Mouse (Mus musculus): ENCODE results near the gene Slc30a2. TPM values are rescaled to one million over a fixed set of nuclear protein-coding genes. Genes with fewer than 3 reads are reported as not detected.
A peak's percentile ranks its signal among the peaks of the same experiment; 100 is the strongest.

Slc30a2 gene
- polyA plus RNA-seq, 1 experiment, result 2.0 TPM

- no peak for TF ChIP-seq POLR2A (IDR thresholded peaks at IDR 0.05; ENCODE audit: control insufficient read depth, extremely low read depth, insufficient read depth, low read length, poor library complexity)
- no peak for TF ChIP-seq CTCF (IDR thresholded peaks at IDR 0.05; ENCODE audit: borderline replicate concordance, control insufficient read depth, extremely low read depth, insufficient read depth, low read length, poor library complexity)
- Histone ChIP-seq H3K27ac (ENCODE audit: control insufficient read depth, insufficient read depth, low read length) (no peak overlapping the region), H3K36me3 (ENCODE audit: control insufficient read depth, insufficient read depth, low read length) (no peaks in the 10 kb centered on the region), H3K27me3 (ENCODE audit: control insufficient read depth, insufficient read depth, low read length) (no peaks in the 10 kb centered on the region), H3K4me3 (ENCODE audit: control insufficient read depth, insufficient read depth, low read length) (no peak overlapping the region), H3K4me1 (replicated peaks; ENCODE audit: control insufficient read depth, insufficient read depth, low read length) (peaks cover 37% of the 10 kb centered on the region)
- WGBS, result 67% methylated on average over 5 of the region's 5 CpGs
- DNase-seq, result no peak
Observed at GRCm38 (mm10) chr4:134400206-134400605, 57.2 kb downstream of the Slc30a2 start.

GRCm38 (mm10) chr4:134401181-134401661 is 58.2 kb downstream of the Slc30a2 start:
- 6% methylated on average over 19 of the region's 19 CpGs for WGBS
- H3K36me3 ChIP-seq (ENCODE audit: control insufficient read depth, insufficient read depth, low read length), result no peaks in the 10 kb centered on the region
- H3K4me3 ChIP-seq (ENCODE audit: control insufficient read depth, insufficient read depth, low read length), result peak overlapping the region; percentile 29
- no peaks in the 10 kb centered on the region for H3K27me3 ChIP-seq (ENCODE audit: control insufficient read depth, insufficient read depth, low read length)
- H3K4me1 ChIP-seq (replicated peaks; ENCODE audit: control insufficient read depth, insufficient read depth, low read length), result peaks cover 34% of the 10 kb centered on the region
- H3K27ac ChIP-seq (ENCODE audit: control insufficient read depth, insufficient read depth, low read length), result 0 out of 2 replicates have a peak overlapping the region, but pooled peaks have one; percentile 39
- DNase-seq, result peak; percentile 75
- TF ChIP-seq POLR2A (IDR thresholded peaks at IDR 0.05; ENCODE audit: control insufficient read depth, extremely low read depth, insufficient read depth, low read length, poor library complexity), result 0 out of 2 replicates have a peak, but pooled peaks have one; percentile 37
- TF ChIP-seq CTCF (IDR thresholded peaks at IDR 0.05; ENCODE audit: borderline replicate concordance, control insufficient read depth, extremely low read depth, insufficient read depth, low read length, poor library complexity), result no peak

GRCm38 (mm10) chr4:134401856-134402570 is 59.0 kb downstream of the Slc30a2 start:
- H3K27me3 ChIP-seq (ENCODE audit: control insufficient read depth, insufficient read depth, low read length), result no peaks in the 10 kb centered on the region
- H3K36me3 ChIP-seq (ENCODE audit: control insufficient read depth, insufficient read depth, low read length), result no peaks in the 10 kb centered on the region
- peak; percentile 28 for DNase-seq
- H3K4me1 ChIP-seq (replicated peaks; ENCODE audit: control insufficient read depth, insufficient read depth, low read length), result peaks cover 30% of the 10 kb centered on the region
- TF ChIP-seq CTCF (IDR thresholded peaks at IDR 0.05; ENCODE audit: borderline replicate concordance, control insufficient read depth, extremely low read depth, insufficient read depth, low read length, poor library complexity), result no peak
- TF ChIP-seq POLR2A (IDR thresholded peaks at IDR 0.05; ENCODE audit: control insufficient read depth, extremely low read depth, insufficient read depth, low read length, poor library complexity), result no peak
- no peak overlapping the region for H3K4me3 ChIP-seq (ENCODE audit: control insufficient read depth, insufficient read depth, low read length)
- H3K27ac ChIP-seq (ENCODE audit: control insufficient read depth, insufficient read depth, low read length), result peak overlapping the region; percentile 4; the same call in 1 of the 2 replicates
- 24% methylated on average over 16 of the region's 16 CpGs for WGBS

- Histone ChIP-seq H3K4me1 (replicated peaks; ENCODE audit: control insufficient read depth, insufficient read depth, low read length) (peaks cover 30% of the 10 kb centered on the region), H3K27me3 (ENCODE audit: control insufficient read depth, insufficient read depth, low read length) (no peaks in the 10 kb centered on the region), H3K36me3 (ENCODE audit: control insufficient read depth, insufficient read depth, low read length) (no peaks in the 10 kb centered on the region), H3K4me3 (ENCODE audit: control insufficient read depth, insufficient read depth, low read length) (no peak overlapping the region), H3K27ac (ENCODE audit: control insufficient read depth, insufficient read depth, low read length) (no peak overlapping the region)
- TF ChIP-seq CTCF (IDR thresholded peaks at IDR 0.05; ENCODE audit: borderline replicate concordance, control insufficient read depth, extremely low read depth, insufficient read depth, low read length, poor library complexity) (no peak), POLR2A (IDR thresholded peaks at IDR 0.05; ENCODE audit: control insufficient read depth, extremely low read depth, insufficient read depth, low read length, poor library complexity) (no peak)
- DNase-seq, result no peak
- WGBS, result 16% methylated on average over 16 of the region's 16 CpGs
Observed at GRCm38 (mm10) chr4:134402571-134403262, 59.7 kb downstream of the Slc30a2 start.

GRCm38 (mm10) chr4:134403721-134404120 is 60.7 kb downstream of the Slc30a2 start:
- Histone ChIP-seq H3K4me3 (ENCODE audit: control insufficient read depth, insufficient read depth, low read length) (no peak overlapping the region), H3K27ac (ENCODE audit: control insufficient read depth, insufficient read depth, low read length) (no peak overlapping the region), H3K36me3 (ENCODE audit: control insufficient read depth, insufficient read depth, low read length) (no peaks in the 10 kb centered on the region), H3K4me1 (replicated peaks; ENCODE audit: control insufficient read depth, insufficient read depth, low read length) (peaks cover 30% of the 10 kb centered on the region), H3K27me3 (ENCODE audit: control insufficient read depth, insufficient read depth, low read length) (no peaks in the 10 kb centered on the region)
- TF ChIP-seq POLR2A (IDR thresholded peaks at IDR 0.05; ENCODE audit: control insufficient read depth, extremely low read depth, insufficient read depth, low read length, poor library complexity) (no peak), CTCF (IDR thresholded peaks at IDR 0.05; ENCODE audit: borderline replicate concordance, control insufficient read depth, extremely low read depth, insufficient read depth, low read length, poor library complexity) (no peak)
- 36% methylated on average over 7 of the region's 7 CpGs for WGBS
- no peak for DNase-seq

Other genes starting within 250 kb of the Slc30a2 start
- gene Cd52, start 248.1 kb upstream of the Slc30a2 start, polyA plus RNA-seq (2012; rRNA removed), result 355 and 480 TPM in 2 replicates
- gene Ubxn11, start 240.6 kb upstream of the Slc30a2 start, polyA plus RNA-seq (2012; rRNA removed), result 91.3 and 120 TPM in 2 replicates
- 1,368 and 1,549 TPM in 2 replicates for gene Sh3bgrl3, start 214.4 kb upstream of the Slc30a2 start, polyA plus RNA-seq (2012; rRNA removed)
- gene Cep85, start 156.1 kb upstream of the Slc30a2 start, polyA plus RNA-seq (2012; rRNA removed), result 127 and 145 TPM in 2 replicates
- gene Gm7534, start 140.2 kb upstream of the Slc30a2 start, polyA plus RNA-seq (2012; rRNA removed), result 0.17 and 0.36 TPM in 2 replicates
- gene Catsper4, start 115.8 kb upstream of the Slc30a2 start, polyA plus RNA-seq (2012; rRNA removed), result 0.11 and 0.16 TPM in 2 replicates
- gene Cnksr1, start 104.8 kb upstream of the Slc30a2 start, polyA plus RNA-seq (2012; rRNA removed), result 3.6 and 4.3 TPM in 2 replicates
- gene E130218I03Rik, start 99.5 kb upstream of the Slc30a2 start, polyA plus RNA-seq (2012; rRNA removed), result not detected in 2 replicates
- gene Zfp593, start 97.6 kb upstream of the Slc30a2 start, polyA plus RNA-seq (2012; rRNA removed), result 14.8 and 15.1 TPM in 2 replicates
- not detected in 2 replicates for gene Gm30191, start 96.2 kb upstream of the Slc30a2 start, polyA plus RNA-seq (2012; rRNA removed)
- 5.2 and 6.6 TPM in 2 replicates for gene Grrp1, start 89.1 kb upstream of the Slc30a2 start, polyA plus RNA-seq (2012; rRNA removed)
- gene Pdik1l, start 55.3 kb upstream of the Slc30a2 start, polyA plus RNA-seq (2012; rRNA removed), result 13.3 and 14.4 TPM in 2 replicates
- 0.43 and 5.9 TPM in 2 replicates for gene Trim63, start 28.1 kb upstream of the Slc30a2 start, polyA plus RNA-seq (2012; rRNA removed)
- 8.9 and 10.3 TPM in 2 replicates for gene Extl1, start 40.7 kb downstream of the Slc30a2 start, polyA plus RNA-seq (2012; rRNA removed)
- 12.2 and 12.3 TPM in 2 replicates for gene Pafah2, start 53.1 kb downstream of the Slc30a2 start, polyA plus RNA-seq (2012; rRNA removed)
- 134 and 274 TPM in 2 replicates for gene Stmn1, start 125.1 kb downstream of the Slc30a2 start, polyA plus RNA-seq (2012; rRNA removed)
- 47.6 and 52.0 TPM in 2 replicates for gene Paqr7, start 153.5 kb downstream of the Slc30a2 start, polyA plus RNA-seq (2012; rRNA removed)
- 2.1 and 3.8 TPM in 2 replicates for gene Aunip, start 167.8 kb downstream of the Slc30a2 start, polyA plus RNA-seq (2012; rRNA removed)
- 69.2 and 77.3 TPM in 2 replicates for gene Mtfr1l, start 192.2 kb downstream of the Slc30a2 start, polyA plus RNA-seq (2012; rRNA removed)
- 7.9 and 9.1 TPM in 2 replicates for gene Selenon, start 209.0 kb downstream of the Slc30a2 start, polyA plus RNA-seq (2012; rRNA removed)

Measured in thymus, adult 2 months (tissue).